Mouse (Mus musculus): ENCODE measurements at regions not wholly inside any gene's neighbourhood (a gene's known extent, or its start where the extent isn't known, plus 50 kb on each side); places are given as distances from the start of the nearest gene placed in this dataset.

- Histone ChIP-seq H3K9me3 (no peaks in the 10 kb centered on the region), H3K9ac (no peak overlapping the region), H3K27me3 (no peaks in the 10 kb centered on the region), H3K4me3 (no peak overlapping the region), H3K4me2 (no peak overlapping the region), H3K4me1 (replicated peaks) (no peaks in the 10 kb centered on the region), H3K27ac (replicated peaks) (no peak overlapping the region), H3K36me3 (no peaks in the 10 kb centered on the region)
- WGBS: 71% methylated on average over 5 of the region's 5 CpGs
- ATAC-seq (ENCODE audit: low read depth): no peak
These were observed 243.7 kb upstream of the Trib2 start for GRCm38 (mm10) chr12:16060461-16060860.

DNA sequence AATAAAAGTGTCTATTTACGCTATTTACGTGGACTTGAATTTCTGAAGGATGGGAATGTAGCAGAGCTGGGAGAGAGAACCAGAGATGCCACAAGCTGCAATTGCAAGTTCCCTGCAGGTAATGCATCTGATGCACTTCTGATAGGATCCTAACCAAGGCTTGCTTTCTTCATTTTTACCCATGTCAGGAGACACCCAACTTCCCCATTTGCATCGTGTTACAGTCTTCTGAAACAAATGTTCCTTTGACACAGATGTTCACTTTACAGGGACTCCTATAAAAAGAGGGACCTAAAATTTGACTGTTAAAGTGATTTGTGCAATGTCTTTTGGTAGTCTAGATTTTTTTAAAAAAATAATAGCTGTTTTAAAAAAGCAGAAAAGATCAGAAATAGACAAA, 241.5 kb upstream of the Trib2 start:
- no peaks in the 10 kb centered on the region for H3K27me3 ChIP-seq
- no peaks in the 10 kb centered on the region for H3K36me3 ChIP-seq
- H3K4me2 ChIP-seq: no peak overlapping the region
- 84% methylated on average over 3 of the region's 3 CpGs for WGBS
- no peak overlapping the region for H3K9ac ChIP-seq
- H3K27ac ChIP-seq (replicated peaks): no peak overlapping the region
- no peaks in the 10 kb centered on the region for H3K9me3 ChIP-seq
- ATAC-seq (ENCODE audit: low read depth): no peak
- no peak overlapping the region for H3K4me3 ChIP-seq
- no peaks in the 10 kb centered on the region for H3K4me1 ChIP-seq (replicated peaks)

GRCm38 (mm10) chr12:16056831-16057230, 240.1 kb upstream of the Trib2 start:
- 84% methylated on average over 2 of the region's 2 CpGs for WGBS
- Histone ChIP-seq H3K4me3 (no peak overlapping the region), H3K27ac (replicated peaks) (no peak overlapping the region), H3K4me2 (no peak overlapping the region), H3K9ac (no peak overlapping the region), H3K4me1 (replicated peaks) (no peaks in the 10 kb centered on the region), H3K27me3 (no peaks in the 10 kb centered on the region), H3K9me3 (no peaks in the 10 kb centered on the region), H3K36me3 (no peaks in the 10 kb centered on the region)
- ATAC-seq (ENCODE audit: low read depth): no peak

DNA sequence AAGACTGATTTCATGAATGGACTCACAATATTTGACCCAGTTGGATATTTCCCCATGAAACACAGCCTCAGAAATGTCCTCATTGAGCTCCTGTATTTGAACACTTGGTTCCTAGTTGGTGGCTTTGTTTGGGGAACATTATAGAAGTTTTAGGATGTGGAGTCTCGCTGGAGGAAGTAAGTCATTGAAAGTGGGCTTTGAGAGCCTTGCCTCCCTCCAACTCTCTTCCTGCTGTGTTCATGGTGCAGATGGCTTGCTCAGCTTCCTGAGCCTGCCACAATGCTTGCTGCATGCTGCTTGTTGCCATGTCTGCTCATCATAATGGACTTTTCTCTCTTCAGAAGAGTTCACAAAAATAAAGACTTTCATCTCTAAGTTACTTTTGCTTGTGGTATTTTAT, 239.5 kb upstream of the Trib2 start:
- no peak overlapping the region for H3K27ac ChIP-seq (replicated peaks)
- ATAC-seq (ENCODE audit: low read depth): no peak
- H3K4me2 ChIP-seq: no peak overlapping the region
- H3K4me1 ChIP-seq (replicated peaks): no peaks in the 10 kb centered on the region
- H3K36me3 ChIP-seq: no peaks in the 10 kb centered on the region
- no peaks in the 10 kb centered on the region for H3K27me3 ChIP-seq
- no peak overlapping the region for H3K4me3 ChIP-seq
- no peak overlapping the region for H3K9ac ChIP-seq
- H3K9me3 ChIP-seq: no peaks in the 10 kb centered on the region
- WGBS: 39% methylated on average over 1 of the region's 1 CpGs

GRCm38 (mm10) chr12:16054591-16054990, 237.9 kb upstream of the Trib2 start:
- H3K9ac ChIP-seq: no peak overlapping the region
- no peak overlapping the region for H3K4me3 ChIP-seq
- no peaks in the 10 kb centered on the region for H3K27me3 ChIP-seq
- 82% methylated on average over 2 of the region's 2 CpGs for WGBS
- no peaks in the 10 kb centered on the region for H3K4me1 ChIP-seq (replicated peaks)
- no peak overlapping the region for H3K4me2 ChIP-seq
- H3K36me3 ChIP-seq: no peaks in the 10 kb centered on the region
- no peaks in the 10 kb centered on the region for H3K9me3 ChIP-seq
- no peak overlapping the region for H3K27ac ChIP-seq (replicated peaks)
- no peak for ATAC-seq (ENCODE audit: low read depth)

DNA sequence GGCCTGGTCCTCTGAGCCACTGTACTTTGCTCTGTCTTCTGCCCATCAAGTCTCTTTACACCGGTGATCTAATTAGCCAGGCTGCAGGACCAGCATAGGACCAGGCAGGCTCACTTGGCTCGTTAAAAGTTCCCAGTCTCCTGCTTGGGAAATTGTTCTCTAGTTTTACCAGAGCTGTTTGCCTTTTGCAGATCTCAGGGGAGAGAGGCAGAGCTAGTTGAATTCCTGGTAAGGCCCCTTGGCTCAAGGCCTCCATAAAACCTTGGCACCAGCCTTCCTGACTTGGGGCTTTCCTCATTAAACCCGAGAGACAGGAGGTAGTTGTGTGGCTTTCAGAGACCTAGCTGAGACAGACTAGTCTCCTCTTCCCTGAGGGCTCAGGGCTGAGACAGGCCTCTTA, 237.0 kb upstream of the Trib2 start:
- no peak overlapping the region for H3K4me3 ChIP-seq
- no peak for ATAC-seq (ENCODE audit: low read depth)
- H3K4me2 ChIP-seq: no peak overlapping the region
- no peaks in the 10 kb centered on the region for H3K9me3 ChIP-seq
- H3K36me3 ChIP-seq: no peaks in the 10 kb centered on the region
- no peaks in the 10 kb centered on the region for H3K27me3 ChIP-seq
- no peak overlapping the region for H3K27ac ChIP-seq (replicated peaks)
- H3K4me1 ChIP-seq (replicated peaks): no peaks in the 10 kb centered on the region
- 72% methylated on average over 3 of the region's 3 CpGs for WGBS
- no peak overlapping the region for H3K9ac ChIP-seq

- Histone ChIP-seq H3K36me3 (no peaks in the 10 kb centered on the region), H3K4me2 (no peak overlapping the region), H3K9me3 (no peaks in the 10 kb centered on the region), H3K27me3 (no peaks in the 10 kb centered on the region), H3K4me1 (replicated peaks) (no peaks in the 10 kb centered on the region), H3K9ac (no peak overlapping the region), H3K4me3 (no peak overlapping the region), H3K27ac (replicated peaks) (no peak overlapping the region)
- 72% methylated on average over 1 of the region's 1 CpGs for WGBS
- no peak for ATAC-seq (ENCODE audit: low read depth)
These were observed 236.3 kb upstream of the Trib2 start for GRCm38 (mm10) chr12:16052998-16053397.

- ATAC-seq (ENCODE audit: low read depth): no peak
These were observed 235.6 kb upstream of the Trib2 start for GRCm38 (mm10) chr12:16052353-16052752.

DNA sequence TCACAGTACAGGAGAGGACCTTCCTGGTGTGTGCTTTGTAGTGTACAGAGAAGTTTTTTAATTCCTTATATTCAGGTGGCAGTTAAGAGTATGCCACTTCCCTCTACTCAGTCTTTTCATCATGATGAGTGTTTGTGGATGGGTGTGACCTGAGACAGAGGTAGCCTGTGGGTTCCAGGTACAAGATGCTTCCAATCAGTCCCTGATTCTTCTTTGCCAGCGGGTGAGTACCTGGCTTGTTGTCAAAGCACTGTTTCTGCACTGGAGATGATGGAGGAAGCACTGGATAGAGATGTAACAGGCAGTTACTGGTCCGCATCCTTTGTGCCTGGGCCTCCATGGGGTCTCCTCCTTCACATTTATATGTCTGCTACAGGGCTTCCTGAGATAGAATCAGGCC, 234.7 kb upstream of the Trib2 start:
- Histone ChIP-seq H3K9ac (no peak overlapping the region), H3K27me3 (no peaks in the 10 kb centered on the region), H3K36me3 (no peaks in the 10 kb centered on the region), H3K27ac (replicated peaks) (no peak overlapping the region), H3K9me3 (no peaks in the 10 kb centered on the region), H3K4me3 (no peak overlapping the region), H3K4me2 (no peak overlapping the region), H3K4me1 (replicated peaks) (no peaks in the 10 kb centered on the region)
- ATAC-seq (ENCODE audit: low read depth): no peak
- WGBS: 79% methylated on average over 2 of the region's 2 CpGs

More at GRCm38 (mm10) chr12:16052353-16052752, 235.6 kb upstream of the Trib2 start:
- no peak overlapping the region for H3K27ac ChIP-seq (replicated peaks)
- H3K9me3 ChIP-seq: no peaks in the 10 kb centered on the region
- no peaks in the 10 kb centered on the region for H3K27me3 ChIP-seq
- no peak overlapping the region for H3K4me2 ChIP-seq
- no peak overlapping the region for H3K4me3 ChIP-seq
- WGBS: 89% methylated on average over 3 of the region's 3 CpGs
- no peak overlapping the region for H3K9ac ChIP-seq
- no peaks in the 10 kb centered on the region for H3K4me1 ChIP-seq (replicated peaks)
- no peaks in the 10 kb centered on the region for H3K36me3 ChIP-seq

DNA sequence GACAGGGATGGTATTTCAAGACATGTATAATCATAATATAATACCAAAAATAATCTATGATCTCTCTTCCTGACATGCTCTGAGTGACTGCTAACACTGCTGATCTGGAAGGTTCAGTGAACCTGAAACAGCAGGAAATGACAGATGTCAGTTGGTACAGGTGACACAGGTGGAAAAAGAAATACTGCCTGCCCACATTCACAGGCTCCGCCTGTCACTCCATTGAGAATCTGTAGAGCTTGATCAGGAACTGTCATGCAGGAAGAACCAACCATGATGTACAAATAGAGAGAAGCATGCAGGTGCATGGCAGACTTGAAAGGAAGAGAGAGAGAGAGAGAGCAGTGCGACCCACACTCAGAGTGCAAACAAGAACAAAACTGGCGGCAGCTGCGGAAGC, 232.8 kb upstream of the Trib2 start:
- no peaks in the 10 kb centered on the region for H3K9me3 ChIP-seq
- H3K9ac ChIP-seq: no peak overlapping the region
- H3K4me2 ChIP-seq: no peak overlapping the region
- H3K27ac ChIP-seq (replicated peaks): no peak overlapping the region
- 76% methylated on average over 4 of the region's 4 CpGs for WGBS
- H3K4me3 ChIP-seq: no peak overlapping the region
- H3K36me3 ChIP-seq: no peaks in the 10 kb centered on the region
- ATAC-seq (ENCODE audit: low read depth): no peak
- no peaks in the 10 kb centered on the region for H3K27me3 ChIP-seq
- no peaks in the 10 kb centered on the region for H3K4me1 ChIP-seq (replicated peaks)

DNA sequence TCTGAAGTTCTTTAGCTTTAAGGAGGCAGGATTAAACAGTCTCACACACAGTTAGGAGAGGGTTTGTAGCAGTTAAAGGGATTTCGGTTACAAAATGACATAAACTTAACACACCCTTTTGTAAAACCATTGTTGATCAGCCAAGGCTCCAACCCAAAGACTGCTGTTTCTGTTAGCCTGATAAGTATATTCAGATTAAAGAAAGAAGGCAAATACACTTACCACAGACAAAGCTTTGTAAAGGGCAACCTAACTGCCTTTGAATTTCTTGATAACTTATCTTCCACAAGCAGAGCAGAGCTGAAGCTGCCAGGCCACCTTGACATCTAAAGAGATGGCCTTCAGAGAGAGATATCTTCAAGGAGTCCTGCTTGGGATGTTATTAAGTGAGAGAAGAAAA, 229.9 kb upstream of the Trib2 start:
- Histone ChIP-seq H3K9ac (no peak overlapping the region), H3K27me3 (no peaks in the 10 kb centered on the region), H3K4me2 (no peak overlapping the region), H3K4me3 (no peak overlapping the region), H3K9me3 (no peaks in the 10 kb centered on the region), H3K4me1 (replicated peaks) (no peaks in the 10 kb centered on the region), H3K36me3 (no peaks in the 10 kb centered on the region), H3K27ac (replicated peaks) (no peak overlapping the region)
- ATAC-seq (ENCODE audit: low read depth): no peak
- whole genome bisulfite sequencing: 93% methylated on average over 1 of the region's 1 CpGs

- Histone ChIP-seq H3K4me2 (no peak overlapping the region), H3K27me3 (no peaks in the 10 kb centered on the region), H3K4me1 (replicated peaks) (no peaks in the 10 kb centered on the region), H3K27ac (replicated peaks) (no peak overlapping the region), H3K36me3 (no peaks in the 10 kb centered on the region), H3K9ac (no peak overlapping the region), H3K9me3 (no peaks in the 10 kb centered on the region), H3K4me3 (no peak overlapping the region)
- 65% methylated on average over 5 of the region's 5 CpGs for WGBS
- peak; percentile 87; the same call in 1 of the 2 replicates for ATAC-seq (ENCODE audit: low read depth)
These were observed 229.2 kb upstream of the Trib2 start for GRCm38 (mm10) chr12:16045791-16046494.

DNA sequence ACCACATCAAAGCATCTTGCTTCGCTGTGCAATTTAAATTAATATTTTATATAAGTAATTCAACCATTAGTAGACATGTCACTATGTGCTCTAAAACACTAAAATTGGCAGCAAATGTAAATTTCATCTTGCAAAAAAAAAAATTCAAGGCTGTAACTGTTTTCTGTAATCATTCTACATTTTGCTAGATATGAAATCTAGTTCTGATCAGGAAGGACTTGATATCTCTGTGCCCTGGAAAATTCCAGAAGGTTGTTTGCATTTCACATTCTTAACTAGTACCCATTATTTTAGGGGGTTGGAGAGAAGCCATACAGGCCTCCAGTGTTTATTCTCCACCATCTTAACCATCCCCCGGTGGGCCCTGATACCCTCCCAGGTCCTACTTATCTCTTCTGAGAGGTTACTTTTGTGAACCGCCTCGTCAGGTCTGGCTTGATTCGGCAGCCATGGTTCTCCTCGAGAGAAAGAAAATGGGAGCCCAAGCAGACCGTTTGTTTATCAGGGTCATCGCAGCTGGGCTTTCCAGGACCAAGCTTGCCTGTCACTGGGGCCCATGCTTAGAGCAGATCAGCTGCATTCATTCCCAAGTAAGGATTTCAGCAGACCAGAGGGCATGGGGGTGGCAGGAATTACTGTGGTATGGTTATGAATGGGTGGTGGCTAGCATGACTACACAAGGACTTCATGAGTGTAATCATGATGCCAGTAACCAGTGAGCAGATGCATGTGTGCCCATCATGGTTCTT, 226.9 kb upstream of the Trib2 start:
- ATAC-seq (ENCODE audit: low read depth): no peak
- Histone ChIP-seq H3K4me1 (replicated peaks) (no peaks in the 10 kb centered on the region), H3K27ac (replicated peaks) (no peak overlapping the region), H3K27me3 (no peaks in the 10 kb centered on the region), H3K36me3 (no peaks in the 10 kb centered on the region), H3K9ac (no peak overlapping the region), H3K4me2 (no peak overlapping the region), H3K9me3 (no peaks in the 10 kb centered on the region), H3K4me3 (no peak overlapping the region)
- WGBS: 90% methylated on average over 8 of the region's 8 CpGs
